Mouse (Mus musculus) brain, embryonic 18.5 days (tissue): ENCODE measurements around the gene Dcps.

Experiments used
- DNase-seq: peaks from one replicate; pipeline ENCODE4 v3.0.0-alpha.2; 2012; ENCODE audit warnings: low read depth, low spot score

Gene Dcps

GRCm38 (mm10) chr9:35175251-35176123, at the start of gene Dcps:
Dcps (minus strand) TSS chr9:35176061.
- DNase-seq: peak; percentile 92

DNA sequence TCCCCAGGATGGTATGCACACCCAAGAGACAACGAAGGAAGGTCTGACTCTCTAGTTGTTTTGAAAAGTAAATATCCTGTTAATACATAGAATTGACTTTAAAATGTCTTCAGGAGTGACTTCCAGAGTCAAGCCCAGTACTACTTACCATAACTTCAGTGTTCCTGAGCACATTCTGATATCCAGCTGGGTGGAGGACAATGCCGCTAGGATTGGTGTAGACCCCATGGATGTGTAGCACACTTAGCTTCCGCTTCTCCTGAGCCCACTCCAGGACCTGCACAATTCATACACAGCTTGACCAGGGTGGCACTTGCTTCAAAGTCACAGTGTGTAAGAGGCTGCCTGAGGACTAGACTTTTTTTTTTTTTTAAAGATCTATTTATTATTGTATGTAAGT, 47.6 kb upstream of the Dcps start:
- DNase-seq: no peak

- no peak for DNase-seq
These were observed 42.1 kb upstream of the Dcps start for GRCm38 (mm10) chr9:35217963-35218362.

DNA sequence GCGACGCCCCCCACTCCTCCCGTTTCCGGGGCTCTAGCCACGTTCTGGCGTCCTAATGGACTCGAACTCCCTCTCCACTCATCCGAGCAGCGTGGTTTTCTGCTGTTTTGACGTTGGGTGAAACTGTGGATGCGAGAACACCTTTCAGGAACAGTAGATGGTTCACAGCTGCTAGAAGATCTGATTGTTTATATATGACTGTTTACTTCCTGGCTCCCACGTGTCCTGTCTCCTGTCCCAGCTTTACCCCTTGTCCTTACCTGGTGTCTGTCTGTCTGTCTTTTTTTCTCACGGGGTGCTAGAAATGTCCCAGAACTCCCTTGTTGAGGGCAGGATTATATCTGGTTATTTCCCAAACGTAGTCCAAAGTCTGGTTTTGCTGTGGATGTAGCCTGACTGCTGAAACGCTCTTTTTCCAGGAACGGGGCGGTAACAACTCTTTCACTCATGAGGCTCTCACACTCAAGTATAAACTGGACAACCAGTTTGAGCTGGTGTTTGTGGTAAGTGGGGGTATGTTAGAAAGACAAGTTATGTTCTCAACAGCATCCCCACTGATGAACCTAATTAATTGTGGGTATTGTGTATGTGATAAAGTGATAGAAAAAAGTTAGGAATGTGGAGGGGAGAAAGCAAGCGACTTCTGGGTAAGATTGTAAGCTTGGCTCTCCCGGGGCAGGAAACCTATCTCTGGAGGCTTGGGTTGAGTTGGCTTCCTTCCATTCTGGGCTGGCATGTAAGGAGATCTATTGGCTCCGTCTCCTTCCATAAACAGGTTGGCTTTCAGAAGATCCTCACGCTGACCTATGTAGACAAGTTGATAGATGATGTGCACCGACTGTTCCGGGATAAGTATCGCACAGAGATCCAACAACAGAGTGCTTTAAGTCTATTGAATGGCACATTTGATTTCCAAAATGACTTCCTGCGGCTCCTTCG, 36.0 kb upstream of the Dcps start:
- no peak for DNase-seq

DNA sequence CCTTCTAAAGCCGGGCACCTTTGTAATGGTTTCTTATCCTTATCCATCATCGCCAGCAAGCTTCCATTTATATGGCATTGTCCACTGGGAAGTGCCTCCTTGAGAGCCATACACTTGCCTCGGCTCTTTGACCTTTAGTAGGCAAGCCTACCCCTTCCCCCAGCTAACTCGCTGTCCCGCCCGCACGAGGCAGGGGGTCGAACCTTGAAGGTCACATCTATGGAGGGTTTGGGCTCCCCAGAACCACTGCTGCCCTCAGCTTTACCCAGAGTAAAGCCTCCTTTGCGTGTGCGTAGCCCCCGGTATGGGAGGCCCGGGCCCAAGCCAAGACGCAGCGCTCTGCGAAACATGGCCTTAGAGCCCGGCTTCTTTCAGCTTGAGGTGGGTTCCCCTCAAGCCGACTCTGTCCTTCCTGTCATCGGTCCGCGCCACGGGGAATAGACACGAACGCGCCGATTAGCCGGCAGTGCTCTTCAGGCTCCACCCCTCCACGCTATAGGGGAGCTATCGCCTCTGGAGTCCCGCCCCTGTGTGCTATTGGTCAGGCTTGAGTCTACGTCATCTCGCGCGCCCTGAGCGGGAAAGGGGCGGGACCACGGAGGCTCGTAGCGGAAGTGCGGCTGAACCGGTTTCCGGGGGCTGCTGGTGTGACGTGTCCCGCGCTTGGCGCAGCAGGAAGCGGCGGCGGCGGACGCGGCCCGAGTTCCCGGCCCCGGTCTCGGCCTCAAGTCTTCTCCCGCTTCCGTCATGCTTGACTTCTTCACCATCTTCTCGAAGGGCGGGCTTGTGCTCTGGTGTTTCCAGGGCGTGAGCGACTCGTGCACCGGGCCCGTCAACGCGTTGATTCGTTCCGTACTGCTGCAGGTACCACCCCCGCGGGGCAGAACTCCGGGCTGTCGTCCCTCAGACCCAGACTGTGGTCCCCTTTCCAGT, 34.9 kb upstream of the Dcps start, which contains the start of gene Foxred1:
TSS of gene Foxred1 (minus strand) at position 514 of the 933 bp plus-strand sequence.
- DNase-seq: peak; percentile 99

- DNase-seq: no peak
These were observed 28.6 kb upstream of the Dcps start for GRCm38 (mm10) chr9:35204421-35204820.

DNA sequence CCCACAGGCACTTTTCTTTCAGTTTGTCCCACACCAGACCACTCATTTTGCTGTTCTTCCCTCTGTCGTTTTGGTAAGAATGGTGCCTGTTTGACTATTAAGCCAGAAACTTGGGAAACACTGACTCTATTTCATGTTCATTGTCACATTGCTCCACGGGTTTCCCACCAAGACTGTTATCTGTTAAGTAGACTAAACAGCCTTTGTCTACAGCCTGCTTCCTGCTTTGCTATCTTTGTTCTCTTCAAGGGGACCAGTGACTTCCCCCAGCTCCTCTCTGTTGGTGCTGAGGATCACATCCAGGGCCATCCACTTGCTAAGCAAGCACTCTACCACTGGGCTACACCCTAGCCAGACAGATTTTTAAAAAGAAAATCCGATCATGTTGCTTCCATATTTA, 27.7 kb upstream of the Dcps start:
- DNase-seq: no peak

DNA sequence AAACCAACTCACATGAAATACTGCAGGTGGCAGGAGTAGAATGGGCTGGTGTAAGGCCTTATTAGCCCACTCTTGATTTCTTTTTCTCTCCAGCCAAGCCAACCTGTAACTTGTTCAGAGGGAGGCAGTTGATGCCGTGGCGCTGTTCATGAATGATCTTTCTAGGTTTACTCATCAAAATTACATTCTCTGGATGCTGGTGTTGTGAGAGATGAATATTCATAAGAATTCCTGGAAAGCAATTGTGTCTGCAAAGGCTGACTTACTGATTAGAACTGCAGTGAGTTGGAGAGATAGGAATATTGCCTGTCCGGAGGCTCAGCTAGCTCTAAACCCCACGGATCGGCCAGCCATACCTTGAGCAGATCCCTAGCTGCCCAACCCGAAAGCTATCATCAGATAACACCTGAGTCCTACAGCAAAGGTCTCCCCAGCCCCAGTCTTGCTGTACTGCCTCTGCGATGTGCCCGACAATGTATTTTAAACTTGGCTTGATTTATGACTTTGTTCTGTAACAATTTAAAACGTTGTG, 24.7 kb upstream of the Dcps start:
- no peak for DNase-seq

DNA sequence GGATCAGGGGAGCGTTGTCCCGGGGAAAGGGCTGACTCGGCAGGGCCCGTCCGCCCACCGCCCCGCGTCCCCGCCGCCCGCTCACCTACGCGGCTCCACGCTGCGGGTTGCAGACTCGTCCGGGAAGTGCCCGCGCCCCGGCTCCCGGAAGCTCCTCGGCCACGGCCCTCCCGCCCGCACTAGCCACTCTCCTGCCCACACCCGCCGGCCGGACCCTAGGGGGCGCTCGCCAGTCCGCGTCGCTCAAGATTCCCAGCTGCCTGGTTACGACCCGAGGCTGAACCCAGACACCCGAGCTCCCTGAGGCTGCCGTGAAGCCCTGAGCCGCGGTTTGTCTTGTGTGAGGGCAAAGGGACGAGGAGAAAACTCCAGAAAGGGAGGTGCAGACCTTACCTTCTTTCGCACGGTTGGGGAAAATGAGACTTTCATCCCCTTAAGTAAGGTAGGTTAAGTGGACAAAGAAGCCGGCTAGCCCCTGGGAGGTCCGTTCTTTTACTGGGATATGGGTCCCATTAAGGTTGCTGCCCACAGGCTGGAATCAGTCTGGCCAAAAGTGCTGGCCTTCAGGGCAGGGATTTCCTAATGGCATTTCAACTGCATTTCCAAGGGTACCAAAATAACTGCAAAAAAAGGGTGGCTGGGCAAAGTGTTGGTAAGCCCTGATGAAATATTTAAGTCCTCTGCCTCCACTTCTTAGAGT, 24.1 kb upstream of the Dcps start, which contains the start of the genes Srpr and Tirap:
TSS of gene Srpr (plus strand) at position 404 of the 700 bp plus-strand sequence.
TSS of gene Tirap (minus strand) at position 520 of the 700 bp plus-strand sequence.
- DNase-seq: no peak

DNA sequence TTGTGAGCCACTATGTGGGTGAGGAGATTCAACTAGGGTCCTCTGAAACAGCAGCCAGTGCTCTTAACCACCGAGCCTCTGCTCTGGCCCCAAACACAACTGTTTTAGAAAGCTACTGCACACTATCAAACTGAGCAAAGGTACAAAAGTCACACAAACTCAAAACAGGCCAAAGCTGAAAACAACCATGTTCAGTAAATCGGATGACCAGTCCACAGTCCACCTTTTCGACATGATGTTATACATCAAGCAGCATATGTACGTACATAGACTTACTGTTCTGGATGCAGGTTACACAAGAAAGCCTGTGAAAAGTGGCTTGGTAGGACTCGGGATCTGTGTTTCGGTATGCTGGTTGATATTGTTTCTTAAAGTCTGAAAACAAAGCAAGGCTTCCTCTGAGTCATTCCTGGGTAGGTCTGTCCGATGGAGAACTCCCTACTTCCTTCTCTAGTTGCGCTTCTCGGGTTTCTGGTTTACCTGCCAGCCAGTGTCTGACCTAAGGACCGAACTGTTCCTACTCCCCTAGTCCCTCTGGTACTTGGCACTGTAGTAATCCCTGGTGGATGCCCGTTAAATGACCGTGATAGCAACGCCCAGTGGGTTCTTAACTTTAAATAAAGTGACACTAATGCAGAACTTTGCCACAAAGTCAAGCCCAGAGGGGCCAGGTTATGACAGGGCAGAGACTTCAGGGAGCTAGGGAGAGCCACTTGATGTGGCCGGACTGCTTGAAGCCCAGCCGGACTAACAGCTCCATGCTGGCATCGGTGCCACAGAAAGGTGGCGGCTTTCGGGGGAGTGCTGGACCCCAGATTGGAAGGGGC, 23.3 kb upstream of the Dcps start:
- no peak for DNase-seq

DNA sequence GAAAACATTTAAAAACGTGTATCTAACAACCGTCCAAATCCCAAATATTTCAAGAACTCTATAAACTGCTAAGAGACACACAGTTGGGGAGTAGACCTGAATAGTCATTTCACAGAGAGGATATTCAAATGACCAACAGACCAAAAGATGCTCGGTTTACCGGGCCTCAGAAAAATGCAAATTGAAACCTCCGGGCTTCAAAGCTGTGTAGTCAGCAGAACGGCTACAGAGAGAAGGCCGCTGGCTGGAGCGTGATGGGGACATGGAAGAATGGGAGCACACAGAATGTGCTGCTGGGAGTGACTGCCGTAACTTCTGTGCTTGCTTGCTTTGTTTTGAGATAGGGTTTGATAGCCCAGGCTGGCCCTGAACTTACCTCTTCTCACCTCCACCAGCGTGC, 22.5 kb upstream of the Dcps start:
- no peak for DNase-seq

DNA sequence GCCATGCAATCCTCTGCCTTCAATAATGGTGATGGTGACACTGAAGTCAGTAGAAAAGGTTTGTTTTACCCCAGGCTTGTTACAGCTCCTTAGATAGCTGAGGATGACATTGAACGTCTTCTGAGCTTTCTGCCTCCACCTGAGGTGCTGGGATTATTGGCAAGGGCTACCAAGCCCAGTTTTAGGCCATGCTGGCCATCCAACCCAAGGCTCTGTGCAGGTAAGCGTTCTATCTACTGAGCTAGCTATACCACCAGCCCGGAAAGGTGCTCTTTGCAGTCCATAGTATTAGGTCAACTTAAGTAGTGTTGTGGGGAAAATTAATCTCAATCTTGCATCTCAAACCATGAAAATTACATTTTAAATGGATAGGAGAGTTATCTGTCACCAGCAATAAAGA, 21.8 kb upstream of the Dcps start:
- DNase-seq: no peak

DNA sequence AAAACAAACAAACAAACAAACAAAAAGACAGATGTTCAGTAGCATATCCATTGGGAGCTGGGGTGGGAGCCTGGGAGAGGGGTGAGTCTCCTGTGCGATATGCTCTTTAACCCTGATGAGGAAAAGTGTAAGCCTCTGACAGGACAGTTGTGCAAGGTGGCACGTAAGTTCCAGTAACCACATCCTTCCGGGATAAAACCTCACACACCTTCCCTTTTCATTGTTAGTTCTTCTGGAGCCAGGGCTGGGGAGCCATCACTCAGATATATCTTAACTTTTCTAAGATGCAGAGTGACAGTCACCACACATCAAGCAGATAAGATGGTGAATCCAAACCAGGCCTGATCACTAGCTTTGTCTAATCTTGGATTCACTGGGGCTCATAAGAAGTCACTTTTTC, 18.2 kb upstream of the Dcps start:
- DNase-seq: no peak

- no peak for DNase-seq
These were observed 17.2 kb upstream of the Dcps start for GRCm38 (mm10) chr9:35192983-35193542.

DNA sequence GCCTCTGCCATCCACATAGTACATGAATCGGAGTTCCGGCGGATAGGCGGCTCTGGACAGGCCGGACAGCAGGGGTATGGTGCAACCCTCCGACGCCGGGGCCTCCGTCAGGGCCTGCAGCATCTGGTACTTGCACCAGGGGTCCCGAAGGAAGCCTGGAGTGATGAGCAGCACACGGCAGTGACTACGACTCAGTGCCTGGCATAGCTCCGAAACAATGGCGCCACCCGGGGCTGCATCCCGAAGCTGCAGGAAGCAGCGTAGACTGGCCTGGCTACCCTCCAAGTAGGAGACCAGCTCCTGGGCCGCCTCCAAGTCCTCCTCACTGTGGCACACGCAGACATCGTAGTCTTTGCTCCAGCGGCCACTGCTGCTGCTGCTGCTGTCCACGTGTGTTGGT, 12.8 kb upstream of the Dcps start:
- no peak for DNase-seq

GRCm38 (mm10) chr9:35187351-35187903, 11.6 kb upstream of the Dcps start:
- no peak for DNase-seq

DNA sequence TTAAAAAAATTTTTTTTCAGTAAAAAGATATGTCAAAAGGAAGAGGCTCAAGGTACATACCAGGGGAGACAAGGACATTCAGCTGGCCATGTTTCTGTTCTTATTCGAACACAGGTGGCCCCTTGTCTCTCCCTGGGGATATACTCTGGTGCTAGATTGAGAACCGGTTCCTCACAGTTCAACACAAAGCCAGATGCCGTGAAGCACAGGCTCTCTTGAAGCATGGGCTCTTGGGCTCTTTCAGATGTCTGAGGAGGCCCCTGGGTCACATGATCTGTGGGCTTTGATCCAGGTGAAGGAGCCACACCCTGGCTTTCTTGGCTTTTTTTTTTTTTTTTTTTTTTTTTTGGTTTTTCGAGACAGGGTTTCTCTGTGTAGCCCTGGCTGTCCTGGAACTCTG, 10.6 kb upstream of the Dcps start:
- no peak for DNase-seq

- no peak for DNase-seq
These were observed 7.5 kb upstream of the Dcps start for GRCm38 (mm10) chr9:35183359-35183758.

DNA sequence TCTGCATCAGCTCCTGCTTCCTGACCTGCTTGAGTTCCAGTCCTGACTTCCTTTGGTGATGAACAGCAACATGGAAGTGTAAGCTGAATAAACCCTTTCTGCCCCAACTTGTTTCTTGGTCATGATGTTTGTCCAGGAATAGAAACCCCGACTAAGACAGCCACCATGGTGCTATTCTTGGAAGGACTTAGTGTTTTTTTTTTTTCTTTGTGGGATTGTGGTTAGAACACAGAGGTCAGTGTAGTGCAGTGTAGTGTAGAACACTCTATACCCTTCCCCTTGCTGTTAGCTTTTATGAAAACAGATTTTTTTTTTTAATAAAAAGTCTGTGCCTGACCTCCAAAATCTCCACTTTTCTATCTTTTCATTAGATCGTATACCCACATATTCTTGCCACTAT, 7.0 kb upstream of the Dcps start:
- DNase-seq: no peak
